Mouse (Mus musculus): ENCODE data around the gene Cyp4f39.

DNA sequence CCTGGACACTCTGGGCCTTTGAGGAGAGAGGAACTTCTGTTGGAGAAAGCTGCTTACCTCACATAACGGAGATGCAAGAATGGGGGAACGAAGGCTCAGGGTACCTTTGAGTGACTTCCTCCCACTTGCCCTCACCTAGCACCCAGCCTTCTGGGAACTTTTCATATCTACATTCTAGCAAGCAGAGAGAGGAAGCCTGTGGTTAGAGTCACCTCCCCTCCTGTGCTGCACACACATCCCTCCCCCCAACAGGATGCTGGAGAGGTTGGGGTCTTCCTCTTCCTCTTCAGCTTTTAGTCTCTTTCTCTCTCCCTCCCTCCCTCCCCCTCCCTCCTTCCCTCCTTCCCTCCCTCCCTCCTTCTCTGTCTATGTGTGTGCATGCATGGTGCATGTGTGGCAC, 28.5 kb upstream of the Cyp4f39 start, which contains the start of gene Pglyrp2:
- TF ChIP-seq POLR2A (IDR thresholded peaks at IDR 0.05; ENCODE audit: borderline replicate concordance, control insufficient read depth, low read depth, low read length) (no peak), CTCF (IDR thresholded peaks at IDR 0.05; ENCODE audit: control insufficient read depth, insufficient read depth, low read length) (no peak)

All from bone marrow, adult 2 months (tissue).